Mouse (Mus musculus) liver, postnatal 0 days (tissue): ENCODE results near the gene Adamts14. TPM values are rescaled to one million over a fixed set of nuclear protein-coding genes. Genes with fewer than 3 reads are reported as not detected.

Experiments used
- ATAC-seq: fragments of 200-750 bp; cut with Nextera tagmentation; 2 replicates; pipeline ENCODE4 v1.8.0; 2017; ENCODE audit warnings: mild to moderate bottlenecking, moderate library complexity
- DNase-seq: peaks from one replicate; pipeline ENCODE4 v3.0.0-alpha.2; 2016
- H3K27ac ChIP-seq: fragments of 300-500 bp; sonication (generic); 2 replicates; pipeline ENCODE4 v1.5.1; 2014; ENCODE audit warnings: antibody characterized with exemption, moderate library complexity, mild to moderate bottlenecking, low read depth
- H3K27me3 ChIP-seq: fragments of 300-500 bp; sonication (generic); 2 replicates; pipeline ENCODE4 v1.6.1; 2014; ENCODE audit warnings: low read length, control low read depth, mixed read lengths; ENCODE audit not compliant: insufficient read depth
- H3K36me3 ChIP-seq: fragments of 300-500 bp; sonication (generic); replicated peaks from 2 replicates; pipeline ENCODE4 v1.6.1; 2014; ENCODE audit warnings: mild to moderate bottlenecking, control low read depth, low read length, moderate library complexity, mixed read lengths; ENCODE audit not compliant: insufficient read depth
- H3K4me1 ChIP-seq: fragments of 300-500 bp; sonication (generic); 2 replicates; pipeline ENCODE4 v1.6.1; 2014; ENCODE audit warnings: antibody characterized with exemption, mild to moderate bottlenecking, control low read depth; ENCODE audit not compliant: insufficient read depth
- H3K4me2 ChIP-seq: fragments of 300-500 bp; sonication (generic); 2 replicates; pipeline ENCODE4 v1.6.1; 2014; ENCODE audit warnings: low read depth, mild to moderate bottlenecking, low read length, moderate library complexity, mixed read lengths
- H3K4me3 ChIP-seq: fragments of 300-500 bp; sonication (generic); 2 replicates; pipeline ENCODE4 v1.5.1; 2014; ENCODE audit warnings: low read depth, low read length
- H3K9ac ChIP-seq: fragments of 300-500 bp; sonication (generic); replicated peaks from 2 replicates; pipeline ENCODE4 v1.6.1; 2014; ENCODE audit warnings: mild to moderate bottlenecking, moderate library complexity
- H3K9me3 ChIP-seq: fragments of 300-500 bp; sonication (generic); 2 replicates; pipeline ENCODE4 v1.6.1; 2016; ENCODE audit warnings: mild to moderate bottlenecking, control low read depth, low read length, mixed read lengths
- CTCF ChIP-seq: sonication (generic); IDR thresholded peaks from 2 replicates; pipeline ENCODE4 v1.5.1; 2016; ENCODE audit warnings: antibody characterized with exemption, low read depth
- EP300 ChIP-seq: IDR thresholded peaks from 2 replicates; pipeline ENCODE4 v1.6.1; 2016; ENCODE audit warnings: antibody characterized with exemption, low read depth, mild to moderate bottlenecking
- WGBS: fragments of 180-500 bp; shearing (Covaris S2); extraction: QIAGEN DNeasy Blood & Tissue Kit; methylation state at CpG from one replicate; pipeline ENCODE4 v1.1.7; 2014; ENCODE audit not compliant: insufficient replicate concordance; 5-methylcytosine and 5-hydroxymethylcytosine counted together
- polyA plus RNA-seq: library from polyadenylated mRNA; unstranded; fragments of >200 nt; fragmentation: Nextera tagmentation; extraction: Ambion mirVana; gene quantifications from 2 replicates; pipeline ENCODE4 v1.2.1, GENCODE M21; 2015

The Adamts14 gene
- polyA plus RNA-seq, 1 experiment from 2014 or later: 0.39 TPM

- Histone ChIP-seq H3K27ac (no peak overlapping the region), H3K27me3 (no peaks in the 10 kb centered on the region; the same call in 1 of the 2 replicates), H3K9me3 (no peaks in the 10 kb centered on the region), H3K9ac (no peak overlapping the region), H3K4me3 (no peak overlapping the region), H3K4me2 (no peak overlapping the region), H3K36me3 (no peaks in the 10 kb centered on the region), H3K4me1 (no peaks in the 10 kb centered on the region)
- WGBS: 75% methylated on average over 8 of the region's 8 CpGs
- ATAC-seq (no peak), DNase-seq (no peak)
- TF ChIP-seq EP300 (no peak), CTCF (no peak)
Measured at GRCm38 (mm10) chr10:61294242-61294641, 21.0 kb upstream of the Adamts14 start.

- no peaks in the 10 kb centered on the region for H3K9me3 ChIP-seq
Measured at GRCm38 (mm10) chr10:61290479-61290878, 17.2 kb upstream of the Adamts14 start.

GRCm38 (mm10) chr10:61290016-61290415 lies 16.8 kb upstream of the Adamts14 start:
- 63% methylated on average over 2 of the region's 2 CpGs for WGBS
- H3K9ac ChIP-seq: no peak overlapping the region
- no peak overlapping the region for H3K27ac ChIP-seq
- TF ChIP-seq EP300 (no peak), CTCF (no peak)
- H3K36me3 ChIP-seq: no peaks in the 10 kb centered on the region
- no peaks in the 10 kb centered on the region for H3K9me3 ChIP-seq
- ATAC-seq (no peak), DNase-seq (no peak)
- H3K4me2 ChIP-seq: no peak overlapping the region
- no peak overlapping the region for H3K4me3 ChIP-seq
- no peaks in the 10 kb centered on the region for H3K4me1 ChIP-seq
- no peaks in the 10 kb centered on the region for H3K27me3 ChIP-seq

More at GRCm38 (mm10) chr10:61290479-61290878, 17.2 kb upstream of the Adamts14 start:
- ATAC-seq: no peak
- Histone ChIP-seq H3K4me1 (no peaks in the 10 kb centered on the region), H3K36me3 (no peaks in the 10 kb centered on the region), H3K9ac (no peak overlapping the region), H3K27me3 (no peaks in the 10 kb centered on the region), H3K27ac (no peak overlapping the region), H3K4me3 (no peak overlapping the region), H3K4me2 (no peak overlapping the region)
- WGBS: 34% methylated on average over 2 of the region's 2 CpGs
- no peak for TF ChIP-seq EP300
- DNase-seq: no peak

GRCm38 (mm10) chr10:61286246-61286645 lies 13.0 kb upstream of the Adamts14 start:
- ATAC-seq (no peak), DNase-seq (no peak)
- Histone ChIP-seq H3K27me3 (no peaks in the 10 kb centered on the region), H3K9ac (no peak overlapping the region), H3K4me3 (no peak overlapping the region), H3K4me2 (no peak overlapping the region), H3K27ac (no peak overlapping the region), H3K4me1 (no peaks in the 10 kb centered on the region), H3K9me3 (no peaks in the 10 kb centered on the region), H3K36me3 (no peaks in the 10 kb centered on the region)
- TF ChIP-seq CTCF: no peak
- TF ChIP-seq EP300: no peak
- WGBS: 59% methylated on average over 7 of the region's 7 CpGs

GRCm38 (mm10) chr10:61285271-61285670 lies 12.0 kb upstream of the Adamts14 start:
- H3K4me2 ChIP-seq: no peak overlapping the region
- no peaks in the 10 kb centered on the region for H3K4me1 ChIP-seq
- WGBS: 67% methylated on average over 11 of the region's 11 CpGs
- no peak for DNase-seq
- H3K4me3 ChIP-seq: no peak overlapping the region
- H3K36me3 ChIP-seq: no peaks in the 10 kb centered on the region
- no peak overlapping the region for H3K9ac ChIP-seq
- ATAC-seq: no peak
- H3K9me3 ChIP-seq: no peaks in the 10 kb centered on the region
- H3K27ac ChIP-seq: no peak overlapping the region
- H3K27me3 ChIP-seq: no peaks in the 10 kb centered on the region
- no peak for TF ChIP-seq EP300
- TF ChIP-seq CTCF: no peak

- ATAC-seq: no peak
- 73% methylated on average over 4 of the region's 4 CpGs for WGBS
Measured at GRCm38 (mm10) chr10:61284309-61284708, 11.1 kb upstream of the Adamts14 start.

GRCm38 (mm10) chr10:61281115-61281514 lies 7.9 kb upstream of the Adamts14 start:
- Histone ChIP-seq H3K4me1 (peaks cover 5% of the 10 kb centered on the region; the same call in 1 of the 2 replicates), H3K4me3 (no peak overlapping the region), H3K9me3 (no peaks in the 10 kb centered on the region), H3K9ac (no peak overlapping the region), H3K27me3 (no peaks in the 10 kb centered on the region), H3K27ac (no peak overlapping the region), H3K36me3 (no peaks in the 10 kb centered on the region), H3K4me2 (no peak overlapping the region)
- TF ChIP-seq CTCF (no peak), EP300 (no peak)
- ATAC-seq (no peak), DNase-seq (no peak)
- WGBS: 67% methylated on average over 5 of the region's 5 CpGs

More at GRCm38 (mm10) chr10:61284309-61284708, 11.1 kb upstream of the Adamts14 start:
- no peak for DNase-seq
- H3K36me3 ChIP-seq: no peaks in the 10 kb centered on the region
- H3K9me3 ChIP-seq: no peaks in the 10 kb centered on the region
- no peaks in the 10 kb centered on the region for H3K27me3 ChIP-seq
- H3K9ac ChIP-seq: no peak overlapping the region
- H3K27ac ChIP-seq: no peak overlapping the region
- no peak overlapping the region for H3K4me3 ChIP-seq
- no peaks in the 10 kb centered on the region for H3K4me1 ChIP-seq
- TF ChIP-seq CTCF: no peak
- TF ChIP-seq EP300: no peak
- H3K4me2 ChIP-seq: no peak overlapping the region
